Mouse (Mus musculus): Measurements from ENCODE around the gene Cox19.
"Not testable (repeated sequence)": the region's sequence is repeated elsewhere in the genome, so short reads cannot be mapped to it uniquely, and the experiment has no call there.

Cox19 gene

GRCm38 (mm10) chr5:139364260-139364910 is 13.2 kb upstream of the Cox19 start:
- DNase-seq (ENCODE audit: extremely low read depth, low read depth), result no peak

DNA sequence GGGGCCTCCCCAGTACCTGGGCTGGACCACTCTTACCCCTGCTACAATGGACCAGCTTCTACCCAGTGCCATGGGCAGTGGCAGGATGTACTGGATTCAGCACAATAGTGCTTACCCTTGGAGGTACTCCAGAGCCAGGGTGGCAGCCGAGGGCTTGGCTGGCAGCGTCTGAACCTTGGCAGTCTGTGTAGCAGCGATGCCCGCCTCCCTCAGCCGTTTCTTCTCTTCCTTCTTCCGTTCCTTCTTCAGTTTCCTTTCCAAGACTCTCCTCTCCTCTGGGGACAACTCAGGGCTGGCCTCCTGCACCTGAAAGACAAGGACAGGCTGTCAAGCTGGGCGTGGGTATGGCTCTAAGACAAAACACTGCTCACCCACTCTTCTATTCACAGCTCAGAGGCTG is 12.6 kb upstream of the Cox19 start:
- DNase-seq (ENCODE audit: extremely low read depth, low read depth), result no peak

- DNase-seq (ENCODE audit: extremely low read depth, low read depth), result no peak
These were observed 8.0 kb upstream of the Cox19 start for GRCm38 (mm10) chr5:139359244-139359643.

- DNase-seq (ENCODE audit: extremely low read depth, low read depth), result no peak
These were observed 7.4 kb upstream of the Cox19 start for GRCm38 (mm10) chr5:139358653-139359052.

DNA sequence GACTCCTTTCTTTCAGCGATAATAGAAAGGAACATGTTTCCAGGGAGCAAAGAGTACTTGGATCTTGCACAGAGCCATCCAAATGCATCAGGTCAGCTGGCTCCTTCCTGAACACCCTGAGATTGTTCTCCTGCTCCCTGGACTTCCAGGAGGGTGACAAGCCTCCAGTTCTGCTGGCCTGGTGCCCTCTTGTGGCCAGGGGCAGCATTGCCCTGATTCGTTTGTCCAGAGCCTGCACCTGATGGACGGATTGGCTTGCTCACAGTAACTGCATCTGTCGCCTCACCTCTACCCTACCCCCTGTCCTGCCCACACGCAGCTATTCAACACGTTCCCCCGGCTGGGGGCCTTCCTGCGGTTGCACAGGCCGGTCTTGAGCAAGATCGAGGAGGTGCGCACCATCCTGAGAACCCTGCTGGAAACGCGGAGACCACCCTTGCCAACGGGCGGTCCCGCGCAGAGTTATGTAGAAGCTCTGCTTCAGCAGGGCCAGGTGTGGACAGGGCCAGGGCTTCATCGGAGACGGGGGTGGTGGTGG is 4.1 kb upstream of the Cox19 start:
- DNase-seq (ENCODE audit: extremely low read depth, low read depth), result no peak

DNA sequence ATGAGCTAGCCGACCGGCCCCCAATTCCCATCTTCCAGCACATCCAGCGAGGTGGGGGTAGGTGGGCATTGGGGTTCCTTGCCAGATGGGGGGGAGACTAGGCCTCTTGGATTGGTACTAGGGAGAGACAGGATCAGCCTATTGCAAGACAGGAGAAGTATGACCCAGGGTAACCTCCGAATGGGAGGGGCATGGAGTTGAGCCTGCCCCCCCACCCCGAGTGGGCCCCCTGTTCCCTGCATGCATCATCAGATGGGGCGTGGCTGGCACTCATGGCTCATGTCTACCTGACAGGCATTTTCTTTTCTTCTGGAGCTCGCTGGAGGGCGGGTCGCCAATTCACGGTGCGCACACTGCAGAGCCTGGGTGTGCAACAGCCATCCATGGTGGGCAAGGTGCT is 2.7 kb upstream of the Cox19 start:
- no peak for DNase-seq (ENCODE audit: extremely low read depth, low read depth)

DNA sequence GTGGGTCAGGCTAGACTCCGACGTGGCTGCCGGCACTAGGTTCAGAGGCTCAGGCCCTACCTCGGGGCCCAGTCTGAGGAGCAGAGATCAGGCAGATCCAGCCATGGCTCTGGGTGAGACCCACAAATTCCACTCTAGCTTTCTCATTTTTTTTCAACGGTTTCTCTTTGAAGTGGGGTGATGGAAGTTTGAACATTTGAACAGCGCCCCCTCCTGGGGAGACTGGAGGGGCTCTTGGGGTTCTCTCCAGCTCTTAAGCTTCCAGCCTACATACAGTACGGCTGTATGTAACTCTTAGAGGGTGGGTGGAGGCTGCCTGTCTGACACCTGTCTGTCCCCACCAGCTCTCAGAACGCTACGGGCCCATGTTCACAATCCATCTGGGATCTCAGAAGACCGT is 2.3 kb upstream of the Cox19 start:
- DNase-seq (ENCODE audit: extremely low read depth, low read depth), result no peak

DNA sequence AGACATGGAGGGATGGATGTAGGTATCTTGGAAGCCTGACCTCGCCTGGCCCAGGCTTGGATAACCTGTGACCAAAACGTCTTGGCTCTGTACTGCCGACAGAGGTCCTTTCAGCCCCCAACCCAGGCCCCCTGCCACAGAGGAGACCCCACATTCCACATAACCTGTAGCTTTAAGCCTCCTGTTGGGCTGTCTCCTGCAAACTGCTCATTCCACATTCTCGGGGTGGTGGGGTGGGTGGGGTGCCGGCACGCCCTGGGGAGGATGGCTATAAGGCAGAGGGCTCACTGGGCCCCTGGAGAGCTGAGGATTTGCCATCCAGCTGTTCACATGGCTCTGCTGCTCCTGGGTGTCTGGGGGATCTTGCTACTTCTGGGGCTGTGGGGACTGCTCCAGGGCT is 1.1 kb upstream of the Cox19 start, which contains the start of gene Cyp2w1:
Gene Cyp2w1, plus strand, starts transcription at position 301 of the 400 bp plus-strand sequence.
- no peak for DNase-seq (ENCODE audit: extremely low read depth, low read depth)

DNA sequence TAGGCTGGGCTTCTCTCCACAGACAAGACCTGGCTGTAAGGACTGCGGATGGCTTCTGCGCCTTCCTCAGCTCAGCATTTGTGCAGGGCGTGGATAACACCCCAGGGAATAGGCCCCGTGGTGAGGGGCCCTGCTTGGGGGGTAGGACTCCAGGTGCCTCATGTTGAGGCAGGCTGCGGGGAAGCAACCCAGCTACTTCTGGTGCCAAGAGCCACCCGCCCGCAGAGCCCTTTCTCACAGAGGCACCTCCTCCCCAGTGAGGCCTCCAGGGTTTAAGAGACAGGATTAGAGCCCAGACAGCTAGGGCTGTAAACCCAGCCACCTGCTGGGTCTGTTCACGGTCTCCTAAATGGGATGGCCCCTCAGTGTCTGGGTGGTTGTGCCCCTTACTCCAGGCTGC is 410 bp upstream of the Cox19 start:
- DNase-seq (ENCODE audit: extremely low read depth, low read depth), result no peak

DNA sequence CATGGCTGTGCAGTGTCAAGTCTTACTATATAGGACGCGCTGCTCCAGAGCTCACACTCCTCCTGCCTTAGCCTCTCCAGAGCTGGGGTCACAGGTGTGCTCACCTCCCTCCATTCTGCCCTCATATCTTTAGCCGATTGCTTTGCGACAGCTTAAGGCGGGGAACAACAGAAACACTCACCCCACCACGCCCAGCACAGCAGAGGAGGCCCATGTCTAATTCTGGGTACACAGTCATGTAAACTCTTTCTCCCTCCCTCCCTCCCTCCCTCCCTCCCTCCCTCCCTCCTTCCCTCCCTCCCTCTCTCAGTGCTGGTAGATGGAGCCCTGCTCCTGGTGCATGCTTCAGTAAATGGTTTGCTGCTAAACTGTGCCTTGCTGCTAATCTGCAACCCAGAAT is 1.5 kb downstream of the Cox19 start:
- DNase-seq (ENCODE audit: extremely low read depth, low read depth), result no peak

GRCm38 (mm10) chr5:139347225-139347624 is 4.0 kb downstream of the Cox19 start:
- no peak for DNase-seq (ENCODE audit: extremely low read depth, low read depth)

- DNase-seq (ENCODE audit: extremely low read depth, low read depth), result no peak
These were observed 5.9 kb downstream of the Cox19 start for GRCm38 (mm10) chr5:139345364-139345714.

GRCm38 (mm10) chr5:139344687-139345363 is 6.4 kb downstream of the Cox19 start:
- peak; percentile 79 for DNase-seq (ENCODE audit: extremely low read depth, low read depth)

GRCm38 (mm10) chr5:139344021-139344686 is 7.1 kb downstream of the Cox19 start:
- peak; percentile 74 for DNase-seq (ENCODE audit: extremely low read depth, low read depth)

DNA sequence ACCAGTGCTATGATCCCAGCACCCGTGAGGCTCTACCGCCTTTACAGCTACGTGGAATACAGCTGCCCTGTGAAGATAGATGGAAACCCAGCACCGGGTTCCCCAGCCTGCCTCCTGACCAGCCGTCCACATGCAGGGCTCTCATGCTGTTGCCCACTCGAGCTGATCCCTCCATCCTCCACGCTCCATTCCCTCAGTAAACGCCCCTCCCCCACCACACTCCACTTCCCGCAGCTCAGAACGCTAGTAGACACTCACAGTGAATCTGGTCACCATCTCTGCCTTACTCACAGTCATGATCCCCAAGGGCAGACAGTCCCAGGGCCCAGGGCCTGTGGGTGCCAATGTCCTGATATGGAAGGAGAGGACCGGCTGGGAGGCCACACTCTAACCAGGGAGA is 12.3 kb downstream of the Cox19 start:
- no peak for DNase-seq (ENCODE audit: extremely low read depth, low read depth)

- no peak for DNase-seq (ENCODE audit: extremely low read depth, low read depth)
These were observed 12.8 kb downstream of the Cox19 start for GRCm38 (mm10) chr5:139338403-139338802.

GRCm38 (mm10) chr5:139337826-139338370 is 13.3 kb downstream of the Cox19 start:
- DNase-seq (ENCODE audit: extremely low read depth, low read depth), result no peak

- DNase-seq (ENCODE audit: extremely low read depth, low read depth), result no peak
These were observed 15.6 kb downstream of the Cox19 start for GRCm38 (mm10) chr5:139335634-139336033.

DNA sequence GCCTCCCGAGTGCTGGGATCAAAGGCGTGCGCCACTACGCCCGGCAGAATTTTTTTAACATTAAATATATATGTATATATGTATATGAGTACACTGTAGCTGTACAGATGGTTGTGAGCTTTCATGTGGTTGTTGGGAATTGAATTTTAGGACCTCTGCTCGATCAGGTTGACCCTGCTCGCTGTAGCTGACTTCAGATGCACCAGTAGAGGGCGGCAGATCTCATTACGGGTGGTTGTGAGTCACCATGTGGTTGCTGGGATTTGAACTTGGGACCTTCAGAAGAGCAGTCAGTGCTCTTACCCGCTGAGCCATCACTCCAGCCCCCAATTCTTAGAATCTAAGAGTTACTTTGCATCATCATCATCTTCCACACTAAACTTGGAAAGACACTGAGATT is 16.8 kb downstream of the Cox19 start:
- not testable (repeated sequence) for DNase-seq (ENCODE audit: extremely low read depth, low read depth)

DNA sequence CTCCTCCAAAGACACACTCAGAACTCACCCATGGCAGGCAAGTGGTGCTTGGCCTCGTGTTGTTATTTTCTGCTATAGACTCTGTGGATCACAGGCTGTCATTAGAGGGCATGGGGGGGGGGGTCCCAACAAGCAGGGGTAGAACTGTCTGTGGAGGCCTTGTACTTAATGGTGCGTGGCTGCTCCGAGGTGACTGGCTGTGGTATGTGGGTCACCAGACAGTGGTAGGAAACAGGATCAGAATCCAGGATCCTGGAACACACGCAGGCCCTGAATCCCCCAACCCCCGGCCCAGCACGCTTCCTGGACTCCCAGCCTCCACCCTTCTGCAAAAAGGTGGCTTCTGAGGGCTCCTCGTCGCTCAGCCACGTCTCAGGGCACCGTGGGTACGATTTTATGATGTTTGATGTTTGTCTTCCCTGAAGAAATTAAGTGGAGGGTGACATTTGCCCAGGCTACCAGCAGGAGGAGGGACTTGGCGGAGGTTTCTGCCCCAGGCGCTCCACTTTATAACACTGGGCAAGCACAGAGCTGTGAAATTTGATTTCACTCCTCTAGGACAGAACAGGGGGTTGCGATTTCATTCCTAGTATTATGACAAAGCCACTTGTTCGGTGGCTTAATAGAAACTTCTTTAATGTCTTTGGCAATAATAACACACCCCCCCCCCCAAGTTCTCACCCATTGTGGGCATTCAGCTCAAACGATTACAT is 17.8 kb downstream of the Cox19 start:
- no peak for DNase-seq (ENCODE audit: extremely low read depth, low read depth)

GRCm38 (mm10) chr5:139332590-139333272 is 18.5 kb downstream of the Cox19 start:
- DNase-seq (ENCODE audit: extremely low read depth, low read depth), result no peak
